Mouse (Mus musculus): ENCODE data around the gene Commd8. TPM values are rescaled to one million over a fixed set of nuclear protein-coding genes. Genes with fewer than 3 reads are reported as not detected.
"Not testable (repeated sequence)": the region's sequence is repeated elsewhere in the genome, so short reads cannot be mapped to it uniquely, and the experiment has no call there.

Commd8 gene
- polyA plus RNA-seq, 1 experiment = 7.2 TPM

DNA sequence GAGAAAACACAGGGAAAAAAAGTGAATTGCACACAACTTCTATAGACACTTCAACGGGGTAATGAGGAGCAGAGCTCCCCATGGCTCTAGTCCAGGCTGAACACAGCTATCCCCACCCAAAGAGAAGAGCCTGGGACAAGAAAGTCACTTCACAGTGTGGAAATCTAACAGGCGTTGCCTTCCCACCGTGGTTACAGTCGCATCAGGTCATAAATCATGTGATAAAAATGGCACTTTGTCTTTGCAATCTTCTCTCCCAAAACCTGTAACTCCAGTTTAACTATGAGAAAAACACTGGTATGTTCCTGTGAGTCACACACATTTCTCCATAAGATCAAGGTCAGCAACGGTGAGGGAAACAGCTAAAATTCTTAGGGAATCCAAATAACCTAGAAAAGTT lies 11.4 kb downstream of the Commd8 start:
- WGBS = 77% methylated on average over 5 of the region's 5 CpGs
- no peak overlapping the region for H3K4me3 ChIP-seq (replicated peaks; ENCODE audit: extremely low read depth, low read depth, low read length)
- H3K4me1 ChIP-seq (ENCODE audit: control insufficient read depth, insufficient read depth, low read length) = peaks cover 2% of the 10 kb centered on the region; the same call in 1 of the 2 replicates
- DNase-seq = no peak
- TF ChIP-seq CTCF (IDR thresholded peaks at IDR 0.05; ENCODE audit: insufficient read depth, low read length) (no peak), POLR2A (IDR thresholded peaks at IDR 0.05; ENCODE audit: borderline replicate concordance, extremely low read depth, low read depth, low read length) (no peak)

DNA sequence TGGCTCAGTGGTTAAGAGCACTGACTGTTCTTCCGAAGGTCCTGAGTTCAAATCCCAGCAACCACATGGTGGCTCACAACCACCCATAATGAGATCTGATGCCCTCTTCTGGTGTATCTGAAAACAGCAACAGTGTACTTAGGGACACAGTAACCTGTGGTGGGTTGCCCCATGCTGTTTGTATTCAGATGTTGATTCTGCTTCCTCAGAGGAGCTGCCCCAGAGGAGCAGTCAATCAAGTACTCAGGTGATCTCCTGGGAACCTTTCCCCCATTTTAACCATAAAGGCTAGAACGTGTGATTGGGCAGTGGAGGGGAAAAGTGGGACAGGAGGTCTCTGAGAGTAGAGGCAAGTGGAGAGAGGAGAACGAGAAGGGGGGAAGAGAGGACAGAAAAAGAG lies 12.3 kb downstream of the Commd8 start:
- H3K4me1 ChIP-seq (ENCODE audit: control insufficient read depth, insufficient read depth, low read length); DNase-seq; H3K4me3 ChIP-seq (replicated peaks; ENCODE audit: extremely low read depth, low read depth, low read length): not testable (repeated sequence)
- WGBS = 85% methylated on average over 3 of the region's 3 CpGs

DNA sequence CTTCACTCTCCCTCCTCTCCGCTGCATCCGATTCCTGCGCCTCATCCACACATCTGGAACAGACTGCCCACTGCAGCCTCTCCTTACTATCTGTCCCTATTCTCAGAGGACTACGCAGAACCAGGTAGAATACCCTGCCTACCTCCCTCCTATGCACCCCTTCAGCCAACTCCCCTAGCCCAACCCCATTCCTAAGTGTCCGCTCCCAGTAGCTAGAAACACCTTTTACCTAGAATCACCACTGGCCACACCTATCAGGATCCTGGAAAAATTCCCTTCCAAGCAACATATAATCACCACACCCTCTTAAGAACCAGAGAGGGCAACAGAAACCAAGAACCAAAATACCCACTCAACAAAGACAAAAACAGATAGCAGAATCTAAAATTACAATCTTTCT lies 17.1 kb downstream of the Commd8 start:
- no peaks in the 10 kb centered on the region for H3K4me1 ChIP-seq (ENCODE audit: control insufficient read depth, insufficient read depth, low read length)
- no peak for TF ChIP-seq POLR2A (IDR thresholded peaks at IDR 0.05; ENCODE audit: borderline replicate concordance, extremely low read depth, low read depth, low read length)
- no peak for DNase-seq
- 92% methylated on average over 5 of the region's 5 CpGs for WGBS
- H3K4me3 ChIP-seq (replicated peaks; ENCODE audit: extremely low read depth, low read depth, low read length) = no peak overlapping the region

DNA sequence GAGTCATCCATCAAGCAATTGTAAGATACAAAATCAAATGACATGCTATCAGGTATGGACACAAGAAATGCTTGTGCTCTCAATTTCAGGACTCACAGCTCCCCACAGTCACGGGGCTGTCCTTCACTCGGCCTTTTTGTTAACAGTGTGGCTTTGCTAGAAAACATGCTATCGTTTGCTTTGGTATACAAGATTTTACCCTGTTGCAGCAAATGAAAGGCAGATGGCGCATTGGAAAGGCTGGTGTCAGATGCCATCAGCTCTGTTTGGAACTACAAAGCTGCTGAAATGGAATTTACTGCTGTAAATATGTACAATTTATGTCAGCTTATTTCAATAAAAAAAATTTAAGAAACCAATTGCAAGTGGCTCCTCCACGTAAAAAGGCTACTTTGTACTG lies 19.3 kb downstream of the Commd8 start:
- no peak overlapping the region for H3K4me3 ChIP-seq (replicated peaks; ENCODE audit: extremely low read depth, low read depth, low read length)
- 77% methylated on average over 5 of the region's 5 CpGs for WGBS
- no peaks in the 10 kb centered on the region for H3K4me1 ChIP-seq (ENCODE audit: control insufficient read depth, insufficient read depth, low read length)
- DNase-seq = no peak
- TF ChIP-seq POLR2A (IDR thresholded peaks at IDR 0.05; ENCODE audit: borderline replicate concordance, extremely low read depth, low read depth, low read length) (no peak), CTCF (IDR thresholded peaks at IDR 0.05; ENCODE audit: insufficient read depth, low read length) (no peak)

DNA sequence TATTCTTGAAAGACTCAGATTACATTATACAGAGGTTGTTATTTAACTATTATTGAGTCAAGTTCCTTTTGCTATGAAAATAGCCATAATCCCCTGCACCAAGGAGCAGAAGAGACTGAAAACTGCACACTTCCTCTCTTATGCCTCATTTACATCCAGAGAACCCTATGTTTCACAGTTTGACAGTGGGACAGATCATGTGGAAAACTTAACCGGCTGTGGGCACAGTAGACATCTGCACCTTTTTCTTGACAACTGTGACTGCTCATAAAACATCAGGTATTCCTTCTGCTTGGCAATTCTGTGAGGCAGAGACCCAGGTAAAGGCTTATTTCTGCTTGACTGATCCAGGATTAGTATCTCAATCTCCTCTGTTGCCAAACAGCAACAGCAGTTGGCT lies 28.4 kb downstream of the Commd8 start:
- Histone ChIP-seq H3K4me3 (replicated peaks; ENCODE audit: extremely low read depth, low read depth, low read length) (no peak overlapping the region), H3K4me1 (ENCODE audit: control insufficient read depth, insufficient read depth, low read length) (no peaks in the 10 kb centered on the region)
- TF ChIP-seq POLR2A (IDR thresholded peaks at IDR 0.05; ENCODE audit: borderline replicate concordance, extremely low read depth, low read depth, low read length) (no peak), CTCF (IDR thresholded peaks at IDR 0.05; ENCODE audit: insufficient read depth, low read length) (no peak)
- no peak for DNase-seq
- WGBS = 66% methylated on average over 1 of the region's 1 CpGs

DNA sequence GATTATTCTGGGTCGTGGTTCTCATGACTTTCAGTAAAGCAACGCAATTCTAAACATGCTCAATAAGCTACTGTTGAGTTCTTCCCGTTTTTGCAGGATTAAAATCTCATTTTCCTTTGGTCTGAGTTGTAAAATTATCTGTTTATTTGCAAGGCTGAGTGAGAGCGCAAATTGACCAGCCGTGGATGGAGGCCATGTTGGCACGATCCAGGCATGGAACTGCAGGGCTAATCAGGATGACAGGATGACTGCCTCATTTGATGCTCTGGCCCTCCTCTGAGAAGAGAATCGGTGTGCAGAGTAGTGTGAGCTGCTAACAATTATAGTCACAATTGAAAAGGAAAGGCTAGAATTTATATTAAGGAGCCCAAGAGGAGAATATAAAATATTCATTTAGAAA lies 29.7 kb downstream of the Commd8 start:
- WGBS = 84% methylated on average over 7 of the region's 7 CpGs
- Histone ChIP-seq H3K4me3 (replicated peaks; ENCODE audit: extremely low read depth, low read depth, low read length) (no peak overlapping the region), H3K4me1 (ENCODE audit: control insufficient read depth, insufficient read depth, low read length) (no peaks in the 10 kb centered on the region)
- no peak for DNase-seq
- TF ChIP-seq CTCF (IDR thresholded peaks at IDR 0.05; ENCODE audit: insufficient read depth, low read length) = no peak
- no peak for TF ChIP-seq POLR2A (IDR thresholded peaks at IDR 0.05; ENCODE audit: borderline replicate concordance, extremely low read depth, low read depth, low read length)

DNA sequence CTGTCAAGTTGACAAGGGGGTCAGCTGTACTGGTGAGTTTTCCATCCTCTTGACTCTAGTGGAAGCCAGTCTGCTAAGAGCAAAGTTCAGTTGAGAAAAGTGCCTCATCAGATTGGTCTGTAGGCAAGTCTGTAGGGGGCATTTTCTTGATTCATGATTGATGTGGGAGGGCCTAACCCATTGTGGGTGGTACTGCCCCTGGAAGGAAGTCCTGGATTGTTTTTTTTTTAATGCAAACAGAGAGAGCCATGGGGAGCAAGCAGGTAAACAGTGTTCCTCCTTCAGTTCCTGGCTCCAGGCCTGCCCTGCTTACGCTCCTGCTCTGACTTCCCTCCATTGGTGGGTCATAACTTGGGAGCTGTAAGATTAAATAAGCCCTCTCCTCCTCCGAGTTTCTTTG lies 34.1 kb downstream of the Commd8 start:
- H3K4me1 ChIP-seq (ENCODE audit: control insufficient read depth, insufficient read depth, low read length) = no peaks in the 10 kb centered on the region
- TF ChIP-seq CTCF (IDR thresholded peaks at IDR 0.05; ENCODE audit: insufficient read depth, low read length) (no peak), POLR2A (IDR thresholded peaks at IDR 0.05; ENCODE audit: borderline replicate concordance, extremely low read depth, low read depth, low read length) (no peak)
- H3K4me3 ChIP-seq (replicated peaks; ENCODE audit: extremely low read depth, low read depth, low read length) = no peak overlapping the region
- WGBS = 58% methylated on average over 2 of the region's 2 CpGs
- no peak for DNase-seq

DNA sequence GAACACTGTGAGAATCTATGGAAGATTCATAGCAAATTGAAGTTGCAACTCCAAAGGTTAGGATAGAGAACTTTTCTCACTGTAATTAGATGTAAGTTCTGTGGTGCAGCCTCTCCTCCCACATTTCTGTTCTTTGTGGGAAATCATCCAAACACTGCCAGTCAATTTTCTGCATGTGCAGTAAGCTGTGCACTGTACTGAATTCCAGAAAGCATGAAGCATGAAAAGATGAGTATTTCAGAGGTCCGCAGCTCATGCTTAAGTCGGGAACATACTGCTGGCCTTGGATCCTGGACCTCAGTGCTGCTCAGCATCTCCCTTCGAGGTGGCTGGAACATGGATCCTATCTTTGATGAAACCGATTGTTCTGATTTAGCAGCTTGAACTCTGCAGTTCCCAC lies 41.3 kb downstream of the Commd8 start:
- WGBS = 93% methylated on average over 4 of the region's 4 CpGs
- no peak for DNase-seq
- TF ChIP-seq POLR2A (IDR thresholded peaks at IDR 0.05; ENCODE audit: borderline replicate concordance, extremely low read depth, low read depth, low read length) = no peak
- no peak for TF ChIP-seq CTCF (IDR thresholded peaks at IDR 0.05; ENCODE audit: insufficient read depth, low read length)
- Histone ChIP-seq H3K4me3 (replicated peaks; ENCODE audit: extremely low read depth, low read depth, low read length) (no peak overlapping the region), H3K4me1 (ENCODE audit: control insufficient read depth, insufficient read depth, low read length) (no peaks in the 10 kb centered on the region)

DNA sequence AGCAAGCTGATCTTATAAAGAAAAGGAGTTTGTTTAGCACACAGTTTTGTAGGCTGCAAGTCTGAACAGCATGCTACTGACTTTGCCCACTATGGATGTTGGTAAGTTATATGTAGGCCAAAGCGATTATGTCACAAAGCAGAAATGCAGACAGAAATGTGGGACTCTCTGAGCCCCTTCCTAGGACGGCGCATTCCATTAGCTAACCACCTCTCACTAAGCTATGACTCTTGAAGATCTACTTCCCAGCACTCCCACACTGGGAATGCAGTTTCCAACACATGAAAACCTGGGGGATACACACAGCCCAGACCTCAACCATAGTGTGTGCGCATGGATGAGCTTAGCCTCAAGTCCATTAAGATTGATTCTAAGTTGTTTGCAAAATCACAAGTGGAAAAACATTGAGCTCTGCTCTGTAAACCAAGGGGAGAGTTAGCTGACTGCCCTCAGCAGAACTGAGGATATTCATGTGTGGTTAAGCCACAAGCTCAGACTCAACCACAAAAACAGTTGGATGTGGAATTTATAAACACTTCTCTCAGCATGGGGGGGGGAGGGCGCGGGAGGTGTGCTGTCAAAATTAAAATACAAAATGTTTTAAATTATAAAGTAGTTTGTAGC lies 45.5 kb downstream of the Commd8 start:
- no peak for TF ChIP-seq CTCF (IDR thresholded peaks at IDR 0.05; ENCODE audit: insufficient read depth, low read length)
- no peak for TF ChIP-seq POLR2A (IDR thresholded peaks at IDR 0.05; ENCODE audit: borderline replicate concordance, extremely low read depth, low read depth, low read length)
- 78% methylated on average over 6 of the region's 6 CpGs for whole genome bisulfite sequencing
- H3K4me3 ChIP-seq (replicated peaks; ENCODE audit: extremely low read depth, low read depth, low read length) = no peak overlapping the region
- no peaks in the 10 kb centered on the region for H3K4me1 ChIP-seq (ENCODE audit: control insufficient read depth, insufficient read depth, low read length)
- no peak for DNase-seq
